Mouse (Mus musculus) embryo, embryonic 11 days (tissue): ENCODE results near the gene Vmp1.

Source experiments
- DNase-seq: peaks from one replicate; pipeline ENCODE4 v3.0.0-alpha.2; 2015

Vmp1 gene

DNA sequence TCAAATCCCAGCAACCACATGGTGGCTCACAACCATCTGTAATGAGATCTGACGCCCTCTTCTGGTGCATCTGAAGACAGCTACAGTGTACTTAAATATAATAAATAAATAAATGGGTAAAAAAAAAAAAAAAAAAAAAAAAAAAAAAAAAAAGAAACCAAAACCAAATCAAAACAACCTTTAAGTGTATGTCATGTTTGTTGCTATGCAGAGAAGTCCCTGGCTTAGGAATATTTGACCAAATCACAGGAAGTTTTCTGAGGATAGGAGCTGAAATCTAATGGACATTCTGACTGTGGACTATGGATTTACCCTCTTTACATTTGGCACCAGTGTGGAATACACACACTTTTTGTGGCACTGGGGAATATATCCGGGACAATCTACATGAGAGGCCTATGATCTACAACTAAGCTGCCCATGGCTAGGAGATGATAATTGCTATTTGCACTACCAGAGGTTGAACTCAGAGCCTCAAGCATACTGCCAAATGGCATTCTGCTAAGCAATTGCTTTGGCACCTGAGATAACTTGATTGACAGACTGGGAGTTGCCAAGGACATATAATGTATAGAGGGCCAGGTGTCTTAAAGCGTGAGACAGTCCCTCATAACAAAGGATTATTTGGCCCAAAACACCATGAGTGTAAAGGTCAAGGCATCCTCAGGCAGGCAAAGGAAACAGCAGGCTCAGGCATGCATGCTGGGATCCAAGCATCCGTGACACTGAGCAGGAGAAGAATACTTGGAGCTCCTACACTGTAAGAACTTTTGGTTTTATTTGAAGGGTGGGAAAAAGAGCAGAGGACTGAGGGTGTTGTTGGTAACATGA is 84.0 kb downstream of the Vmp1 start:
- DNase-seq: no peak

DNA sequence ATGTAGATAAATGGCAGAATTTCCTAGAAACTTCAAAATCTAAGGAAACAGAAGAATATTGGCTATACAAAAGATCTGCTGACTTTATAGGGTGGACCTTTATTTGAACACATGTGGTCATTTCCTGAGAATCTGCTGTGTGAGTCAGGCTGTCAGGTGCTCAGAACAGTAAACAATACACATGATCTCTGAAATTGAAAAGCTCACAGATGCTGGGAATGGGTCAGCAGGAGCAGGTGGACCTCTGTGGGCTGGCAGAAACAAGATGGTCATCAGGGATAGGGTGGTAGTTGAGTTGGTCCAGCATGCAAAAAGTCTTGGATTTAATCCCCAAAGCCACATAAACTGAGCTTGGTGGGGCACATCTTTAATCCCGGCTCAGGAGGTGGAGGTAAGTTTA is 85.1 kb downstream of the Vmp1 start:
- DNase-seq: no peak

GRCm38 (mm10) chr11:86598154-86598553 is 85.5 kb downstream of the Vmp1 start:
- no peak for DNase-seq

DNA sequence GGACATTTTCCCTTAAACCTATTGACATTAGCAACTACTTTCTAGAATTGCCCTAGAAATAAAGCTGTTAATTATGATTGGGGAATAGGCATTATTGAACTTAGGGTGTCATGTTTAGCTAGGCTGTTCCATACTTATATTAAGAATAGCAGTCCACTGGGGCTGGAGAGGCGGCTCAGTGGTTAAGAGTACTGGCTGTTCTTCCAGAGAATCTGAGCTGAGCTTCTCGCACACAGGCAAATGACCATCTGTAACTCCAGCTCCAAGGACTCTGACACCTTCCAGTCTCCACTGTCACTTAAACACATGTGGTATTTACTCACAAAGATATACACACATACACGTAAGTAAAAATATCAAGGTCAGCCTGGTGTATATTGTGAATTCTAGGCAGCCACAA is 86.7 kb downstream of the Vmp1 start:
- no peak for DNase-seq

- DNase-seq: no peak
Observed at GRCm38 (mm10) chr11:86596187-86596960, 87.3 kb downstream of the Vmp1 start.

- no peak for DNase-seq
Observed at GRCm38 (mm10) chr11:86595366-86595765, 88.3 kb downstream of the Vmp1 start.

DNA sequence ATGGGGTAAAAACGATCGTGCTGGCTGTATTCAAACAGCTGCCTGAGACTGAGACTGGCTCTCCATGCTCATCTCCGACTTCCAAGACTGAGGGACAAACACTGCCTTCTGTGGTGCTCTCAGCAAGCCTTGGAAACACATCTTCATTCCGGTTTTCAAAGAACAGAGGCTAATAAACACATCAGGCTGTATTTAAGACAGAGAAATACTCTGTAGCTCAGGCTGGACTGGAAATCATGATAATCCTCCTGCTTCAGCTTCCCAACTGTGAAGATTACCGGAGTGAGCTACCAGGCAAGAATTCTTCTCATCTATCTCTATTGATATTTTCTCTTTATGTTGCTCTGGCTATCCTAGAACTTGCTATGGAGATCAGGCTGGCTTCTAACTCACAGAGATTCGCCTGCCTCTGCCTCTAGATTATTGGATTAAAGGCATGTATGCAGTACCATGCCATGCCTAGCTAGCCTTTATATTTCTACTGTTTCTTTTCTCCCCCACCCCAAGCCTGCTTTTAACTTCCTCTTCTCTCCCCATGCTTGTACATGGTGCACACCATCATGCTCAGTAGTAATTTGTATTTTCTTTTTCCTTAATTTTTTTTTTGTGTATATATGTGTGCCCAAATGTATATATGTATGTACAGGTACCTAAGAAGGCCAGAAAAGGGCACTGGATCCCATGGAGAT is 89.3 kb downstream of the Vmp1 start:
- DNase-seq: no peak

GRCm38 (mm10) chr11:86593443-86593842 is 90.2 kb downstream of the Vmp1 start:
- no peak for DNase-seq

GRCm38 (mm10) chr11:86592993-86593392 is 90.6 kb downstream of the Vmp1 start:
- DNase-seq: no peak

DNA sequence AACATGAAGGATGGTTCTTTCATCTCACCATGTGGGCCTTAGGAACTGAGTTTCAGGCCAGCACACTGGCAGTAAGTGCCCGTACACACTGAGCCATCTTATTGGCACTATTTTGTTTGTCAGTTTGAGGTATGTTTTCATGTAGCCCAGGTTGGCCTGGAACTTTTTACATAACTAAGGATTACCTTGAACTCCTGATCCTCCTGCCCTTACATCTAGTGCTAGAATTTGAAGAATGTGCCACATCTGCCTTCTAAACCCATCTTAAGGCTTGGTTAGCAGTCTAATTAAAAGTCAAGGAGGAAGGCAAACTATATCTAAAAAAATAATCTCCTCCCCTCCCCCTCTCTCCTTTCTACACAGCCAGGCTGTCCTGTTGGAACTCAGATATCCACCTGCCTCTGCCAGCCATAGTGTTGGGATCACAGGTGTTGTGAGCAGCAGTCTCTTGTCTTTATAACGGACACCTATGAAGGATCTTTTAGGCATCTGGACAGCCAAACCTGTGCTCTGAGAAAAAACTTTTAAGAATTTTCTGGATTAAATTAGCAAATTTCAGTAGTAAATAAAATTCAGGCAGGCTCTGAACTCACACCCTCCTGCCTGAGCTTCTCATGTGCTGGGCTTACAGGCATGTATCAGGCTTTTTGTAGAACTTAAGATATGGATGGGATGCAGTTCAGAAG is 91.6 kb downstream of the Vmp1 start:
- DNase-seq: no peak

DNA sequence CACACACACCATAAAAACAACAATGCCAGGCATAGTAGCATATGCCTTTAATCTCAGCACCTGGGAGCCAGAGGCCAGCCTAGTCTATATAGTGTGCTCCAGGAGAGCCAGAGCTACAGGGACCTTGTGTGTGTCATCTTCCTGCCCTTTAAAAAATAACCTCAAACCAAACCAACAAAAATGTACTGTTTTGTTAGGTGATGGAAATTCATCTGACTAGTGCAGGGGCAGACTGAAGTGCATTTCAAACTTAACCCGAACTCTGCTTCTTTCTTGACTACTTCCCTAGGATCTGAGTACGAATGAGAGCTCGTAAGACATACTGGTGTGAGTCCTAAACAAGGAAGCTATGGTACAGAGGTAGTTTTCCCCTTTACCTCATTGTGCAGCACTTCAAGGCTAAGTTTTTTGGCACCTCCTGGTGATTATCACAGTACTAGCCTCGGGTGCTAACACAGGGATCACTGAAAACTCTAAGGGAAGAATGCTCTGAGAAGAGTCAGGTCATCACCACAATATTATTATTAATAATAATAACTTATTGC is 92.3 kb downstream of the Vmp1 start:
- no peak for DNase-seq

- no peak for DNase-seq
Observed at GRCm38 (mm10) chr11:86590579-86590978, 93.1 kb downstream of the Vmp1 start.

GRCm38 (mm10) chr11:86590066-86590465 is 93.6 kb downstream of the Vmp1 start:
- no peak for DNase-seq

DNA sequence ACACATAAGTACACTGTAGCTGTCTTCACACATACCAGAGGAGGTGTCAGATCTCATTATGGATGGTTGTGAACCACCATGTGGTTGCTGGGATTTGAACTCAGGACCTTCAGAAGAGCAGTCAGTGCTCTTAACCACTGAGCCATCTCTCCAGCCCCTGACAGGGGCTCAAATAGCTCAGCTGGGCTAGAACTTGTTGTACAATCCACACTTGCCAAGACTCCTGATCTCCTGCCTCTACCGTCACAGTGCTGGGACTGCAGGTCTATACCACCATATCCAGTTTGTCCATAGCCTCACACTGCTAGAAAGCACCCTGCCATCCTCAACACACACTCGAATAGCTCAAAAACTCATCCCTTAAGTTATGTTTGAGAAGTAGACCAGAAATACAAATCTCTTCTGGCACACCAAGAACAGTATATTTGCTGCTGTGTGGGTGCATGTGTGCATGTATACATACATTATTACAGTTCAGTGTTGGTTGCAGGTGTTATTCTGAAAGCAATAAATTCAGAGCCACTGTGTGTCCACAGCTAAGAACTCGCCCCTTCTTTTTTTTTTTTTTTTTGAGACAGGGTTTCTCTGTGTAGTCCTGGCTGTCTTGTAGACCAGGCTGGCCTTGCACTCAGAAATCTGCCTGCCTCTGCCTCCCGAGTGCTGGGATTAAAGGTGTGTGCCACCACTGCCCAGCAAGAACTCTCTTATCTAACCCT is 94.9 kb downstream of the Vmp1 start:
- DNase-seq: no peak

GRCm38 (mm10) chr11:86587830-86588229 is 95.8 kb downstream of the Vmp1 start:
- no peak for DNase-seq

DNA sequence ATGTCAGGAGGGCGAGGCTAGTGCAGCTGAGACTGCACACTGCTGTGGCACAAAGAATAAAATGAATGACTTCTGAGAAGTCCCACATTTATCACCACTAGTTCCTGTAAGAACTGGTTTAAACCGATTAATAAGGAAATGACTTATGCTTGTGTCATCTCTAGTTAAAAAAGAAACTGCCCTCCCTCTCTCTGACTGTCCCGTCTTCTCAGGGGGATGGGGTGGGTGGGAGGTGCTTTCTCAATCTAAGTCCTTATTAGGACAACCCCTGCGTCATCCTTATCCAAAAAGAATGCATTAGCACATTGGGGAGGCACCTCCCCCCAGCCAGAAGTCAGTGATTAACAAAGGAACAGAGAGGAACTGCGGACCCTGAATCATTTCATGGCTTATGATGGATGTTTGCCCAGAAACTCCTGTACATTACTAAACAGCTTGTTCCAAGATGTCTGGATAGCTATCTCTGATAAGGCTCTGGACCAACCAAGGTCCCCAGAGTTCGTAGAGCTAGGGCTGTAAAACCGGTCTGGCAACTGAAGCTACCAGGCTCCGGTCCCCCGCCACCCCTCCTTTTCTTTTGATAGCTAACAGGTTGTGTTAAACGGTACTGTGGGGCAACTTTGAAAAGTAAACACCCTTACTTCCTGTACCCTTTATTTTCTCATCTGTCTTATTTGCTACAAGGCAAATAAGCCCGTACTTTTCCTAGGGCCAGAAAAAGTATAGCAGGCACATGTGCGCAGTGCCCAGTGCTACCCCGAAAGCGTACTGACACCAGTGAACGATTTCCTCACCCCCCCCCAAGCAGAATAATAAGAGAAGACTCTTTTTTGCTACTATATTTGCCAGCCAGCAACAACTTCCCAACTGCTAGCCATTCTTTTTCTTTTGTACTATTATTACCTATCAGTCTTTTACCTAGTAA is 96.5 kb downstream of the Vmp1 start:
- peak; percentile 64 for DNase-seq

GRCm38 (mm10) chr11:86586177-86586867 is 97.3 kb downstream of the Vmp1 start:
- no peak for DNase-seq

- DNase-seq: no peak
Observed at GRCm38 (mm10) chr11:86585598-86585984, 98.0 kb downstream of the Vmp1 start.

DNA sequence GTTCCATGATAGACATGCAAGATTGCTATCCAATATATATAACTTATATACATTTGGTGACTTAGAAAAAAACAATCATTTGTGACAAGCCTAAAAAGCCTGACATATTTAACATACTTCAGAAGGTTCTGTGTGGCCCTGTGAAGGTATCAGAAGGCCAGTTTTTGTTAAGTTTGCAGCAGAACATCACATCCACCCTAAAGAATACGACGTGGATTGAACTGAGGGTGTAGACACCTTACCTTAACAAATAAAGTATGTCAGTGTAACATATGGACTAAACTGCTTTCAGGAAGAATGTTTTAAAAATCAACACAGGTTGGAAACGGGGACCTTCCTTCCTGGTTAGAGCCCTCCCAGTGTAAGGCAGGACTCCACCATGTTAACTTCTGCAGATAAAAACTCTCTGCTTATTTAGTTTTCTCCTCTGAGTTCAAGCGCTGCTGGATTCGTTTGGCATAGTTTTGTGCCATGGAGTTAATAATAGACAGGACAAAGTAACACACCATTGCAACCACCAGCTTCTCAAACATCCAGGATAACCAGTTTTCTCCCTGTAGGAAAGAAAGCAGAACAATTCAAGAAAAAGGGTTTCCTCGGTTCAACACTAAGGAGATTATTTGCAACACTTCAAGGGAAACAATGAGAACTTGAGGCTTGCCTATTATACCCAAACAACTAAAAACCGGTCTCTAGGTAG is 98.6 kb downstream of the Vmp1 start:
- no peak for DNase-seq
